Mouse (Mus musculus) adrenal gland, postnatal 14 days (tissue): ENCODE measurements at regions not wholly inside any gene's neighbourhood (a gene's known extent, or its start where the extent isn't known, plus 50 kb on each side); places are given as distances from the start of the nearest gene placed in this dataset.

Source experiments
- microRNA-seq, 2 experiments: library from miRNA; unstranded; fragments of <30 nt; microRNA quantifications; one replicate each; pipeline ENCODE4 v1.2.0; 2021

Small RNA genes lying in the stretch of these regions (microRNA-seq; reads per million reads assigned to microRNA genes)
- 0 reads per million in 2 experiments for gene Gm23064
